Mouse (Mus musculus): ENCODE measurements at regions not wholly inside any gene's neighbourhood (a gene's known extent, or its start where the extent isn't known, plus 50 kb on each side); places are given as distances from the start of the nearest gene placed in this dataset.
A peak's percentile ranks its signal among the peaks of the same experiment; 100 is the strongest.

GRCm38 (mm10) chr12:27283964-27284363, 58.4 kb downstream of the Sox11 start:
- DNase-seq (ENCODE audit: extremely low spot score, low spot score), result no peak

- no peak for DNase-seq (ENCODE audit: extremely low spot score, low spot score)
These were observed 80.4 kb downstream of the Sox11 start for GRCm38 (mm10) chr12:27261965-27262364.

- no peak for DNase-seq (ENCODE audit: extremely low spot score, low spot score)
These were observed 88.2 kb downstream of the Sox11 start for GRCm38 (mm10) chr12:27254125-27254524.

GRCm38 (mm10) chr12:27251521-27251920, 90.9 kb downstream of the Sox11 start:
- DNase-seq (ENCODE audit: extremely low spot score, low spot score), result no peak

GRCm38 (mm10) chr12:27248545-27248855, 93.9 kb downstream of the Sox11 start:
- peak; percentile 23 for DNase-seq (ENCODE audit: extremely low spot score, low spot score)

- DNase-seq (ENCODE audit: extremely low spot score, low spot score), result no peak
These were observed 94.4 kb downstream of the Sox11 start for GRCm38 (mm10) chr12:27247756-27248544.

- no peak for DNase-seq (ENCODE audit: extremely low spot score, low spot score)
These were observed 106.6 kb downstream of the Sox11 start for GRCm38 (mm10) chr12:27235748-27236147.

GRCm38 (mm10) chr12:27221541-27221940, 120.8 kb downstream of the Sox11 start:
- DNase-seq (ENCODE audit: extremely low spot score, low spot score), result no peak

- no peak for DNase-seq (ENCODE audit: extremely low spot score, low spot score)
These were observed 141.2 kb downstream of the Sox11 start for GRCm38 (mm10) chr12:27201191-27201590.

GRCm38 (mm10) chr12:27194001-27194400, 148.4 kb downstream of the Sox11 start:
- no peak for DNase-seq (ENCODE audit: extremely low spot score, low spot score)

- DNase-seq (ENCODE audit: extremely low spot score, low spot score), result no peak
These were observed 150.5 kb downstream of the Sox11 start for GRCm38 (mm10) chr12:27191916-27192315.

- DNase-seq (ENCODE audit: extremely low spot score, low spot score), result no peak
These were observed 154.9 kb downstream of the Sox11 start for GRCm38 (mm10) chr12:27187480-27187879.

GRCm38 (mm10) chr12:27182397-27183375, 159.7 kb downstream of the Sox11 start:
- DNase-seq (ENCODE audit: extremely low spot score, low spot score), result peak; percentile 35

- DNase-seq (ENCODE audit: extremely low spot score, low spot score), result no peak
These were observed 168.8 kb downstream of the Sox11 start for GRCm38 (mm10) chr12:27173561-27173960.

GRCm38 (mm10) chr12:27173151-27173550, 169.2 kb downstream of the Sox11 start:
- DNase-seq (ENCODE audit: extremely low spot score, low spot score), result no peak

- DNase-seq (ENCODE audit: extremely low spot score, low spot score), result no peak
These were observed 170.8 kb downstream of the Sox11 start for GRCm38 (mm10) chr12:27171595-27171994.

GRCm38 (mm10) chr12:27164920-27165504, 177.4 kb downstream of the Sox11 start:
- DNase-seq (ENCODE audit: extremely low spot score, low spot score), result no peak

GRCm38 (mm10) chr12:27160063-27160686, 182.2 kb downstream of the Sox11 start:
- DNase-seq (ENCODE audit: extremely low spot score, low spot score), result no peak

GRCm38 (mm10) chr12:27159416-27160062, 182.8 kb downstream of the Sox11 start:
- DNase-seq (ENCODE audit: extremely low spot score, low spot score), result no peak

GRCm38 (mm10) chr12:27150871-27151853, 191.2 kb downstream of the Sox11 start:
- DNase-seq (ENCODE audit: extremely low spot score, low spot score), result peak; percentile 57

Measured in neural tube, embryonic 10.5 days (tissue).